10 mouse cellular contexts compared by ENCODE assay signal in the genomic region with DNA sequence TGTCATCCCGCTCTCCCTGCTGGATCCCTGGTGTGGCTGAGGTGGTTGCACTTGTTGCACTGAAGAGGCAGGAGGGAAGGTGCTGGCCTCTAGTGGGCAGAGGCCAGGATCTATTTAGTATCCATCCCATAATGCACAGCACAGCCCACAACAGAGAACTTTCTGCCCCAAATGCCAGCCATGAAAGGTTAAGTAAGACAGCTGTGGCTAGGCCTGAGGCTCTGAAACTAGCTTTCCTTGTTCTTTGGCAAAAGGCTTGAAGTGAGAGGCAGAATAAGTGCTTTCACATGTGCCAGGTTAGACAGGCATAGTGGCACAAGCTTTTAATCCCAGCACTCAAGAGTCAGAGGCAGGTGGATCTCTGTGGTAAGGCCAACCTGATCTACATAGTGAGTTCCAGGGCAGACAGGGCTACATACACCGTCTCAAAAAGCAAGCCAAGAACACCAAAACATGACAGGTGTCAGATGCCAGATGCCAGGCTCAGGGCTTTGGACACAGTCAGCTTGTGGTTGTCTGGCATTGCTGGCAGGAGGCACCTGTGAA.
DNase-seq lines count a peak whose midpoint lies in the region; ATAC-seq and TF ChIP-seq lines count a peak whose summit lies in the region.
"Had no signal": no experiment of that assay in that cellular context is flagged by ENCODE, and none has a peak within 500 bp of the region (broad histone marks: within the 10 kb centered on the region; RNA-seq: fewer than 3 reads in every experiment).

No protein-coding gene starts in this region.

- H3K9me3 ChIP-seq in midbrain, embryonic 13.5 days, result no peaks in the 10 kb centered on the region; the same call in 1 of the 2 replicates
- H3K9me3 ChIP-seq: G1E; heart, embryonic 13.5 days had no signal

- no peak overlapping the region for H3K4me3 ChIP-seq in testis, adult 2 months (ENCODE audit: control insufficient read depth, low read depth, low read length)
- no peak overlapping the region for H3K4me3 ChIP-seq in lung, adult 2 months (replicated peaks; ENCODE audit: extremely low read depth, low read depth, low read length)
- H3K4me3 ChIP-seq in midbrain, embryonic 13.5 days (replicated peaks), result no peak overlapping the region
- H3K4me3 ChIP-seq: heart, embryonic 13.5 days had no signal

- TF ChIP-seq CTCF in testis, adult 2 months (IDR thresholded peaks at IDR 0.05; ENCODE audit: control insufficient read depth, insufficient read depth, insufficient replicate concordance, low read depth, low read length), result peak; percentile 32; the same call in 1 of the 2 replicates
- TF ChIP-seq CTCF in lung, adult 2 months (IDR thresholded peaks at IDR 0.05; ENCODE audit: insufficient read depth, low read length), result peak; percentile 65

- no peaks in the 10 kb centered on the region for H3K27me3 ChIP-seq in testis, adult 2 months (ENCODE audit: control insufficient read depth, insufficient read depth, low read length)
- H3K27me3 ChIP-seq in midbrain, embryonic 13.5 days, result no peaks in the 10 kb centered on the region
- H3K27me3 ChIP-seq: heart, embryonic 13.5 days had no signal

- no peak overlapping the region for H3K4me2 ChIP-seq in midbrain, embryonic 13.5 days (replicated peaks)
- H3K4me2 ChIP-seq: heart, embryonic 13.5 days had no signal

- DNase-seq in cerebellum, adult 11 months, result peak; percentile 8
- no peak for DNase-seq in testis, postnatal 10 days (ENCODE audit: low spot score)
- DNase-seq in lung, adult 2 months, result no peak
- peak; percentile 72 for DNase-seq in thymus, postnatal 4 days
- no peak for DNase-seq in left cerebral cortex, adult 18-20 months (ENCODE audit: low spot score in 2 of 2)

- TF ChIP-seq POLR2A in testis, adult 2 months (IDR thresholded peaks at IDR 0.05; ENCODE audit: control insufficient read depth, low read depth, low read length), result no peak
- no peak for TF ChIP-seq POLR2A in lung, adult 2 months (IDR thresholded peaks at IDR 0.05; ENCODE audit: borderline replicate concordance, extremely low read depth, low read depth, low read length)

- H3K9ac ChIP-seq in midbrain, embryonic 13.5 days (replicated peaks), result no peak overlapping the region
- H3K9ac ChIP-seq: heart, embryonic 13.5 days had no signal

- H3K4me1 ChIP-seq in testis, adult 2 months (ENCODE audit: control insufficient read depth, insufficient read depth, low read length), result no peaks in the 10 kb centered on the region
- peaks cover 14% of the 10 kb centered on the region for H3K4me1 ChIP-seq in lung, adult 2 months (ENCODE audit: control insufficient read depth, insufficient read depth, low read length)
- peaks cover 16% of the 10 kb centered on the region; the same call in 1 of the 2 replicates for H3K4me1 ChIP-seq in midbrain, embryonic 13.5 days (replicated peaks)

- H3K27ac ChIP-seq in testis, adult 2 months (ENCODE audit: control insufficient read depth, insufficient read depth, low read depth, low read length), result no peak overlapping the region
- H3K27ac ChIP-seq in midbrain, embryonic 13.5 days, result no peak overlapping the region
- H3K27ac ChIP-seq: heart, embryonic 13.5 days had no signal

- no peaks in the 10 kb centered on the region for H3K36me3 ChIP-seq in testis, adult 2 months (ENCODE audit: control insufficient read depth, insufficient read depth, low read length)
- no peaks in the 10 kb centered on the region for H3K36me3 ChIP-seq in midbrain, embryonic 13.5 days

- no peak for ATAC-seq in cerebellum, adult (ENCODE audit: insufficient number of reproducible peaks, low FRiP score, low TSS enrichment)
- ATAC-seq in midbrain, embryonic 13.5 days, result no peak

- 67% methylated on average over 2 of the region's 2 CpGs for WGBS in lung, adult 2 months
- 79% methylated on average over 2 of the region's 2 CpGs for WGBS in midbrain, embryonic 13.5 days

Comparison
In these comparisons a context has a peak if more than half of its experiments do, and no peak if none do; other contexts are left out.
1. DNase-seq: peak in cerebellum, adult 11 months (single experiment) and thymus, postnatal 4 days (single experiment); none in testis, postnatal 10 days (single experiment), lung, adult 2 months (single experiment) and left cerebral cortex, adult 18-20 months (0 of 2).